Mouse (Mus musculus) cerebellum, adult 9-11 months (tissue): ENCODE results near the gene Cytip.
A peak's percentile ranks its signal among the peaks of the same experiment; 100 is the strongest.

ENCODE experiments used
- DNase-seq: peaks from one replicate; pipeline ENCODE4 v3.0.0; 2022

Gene Cytip

GRCm38 (mm10) chr2:58195346-58195745, at the start of gene Cytip:
Gene Cytip (minus strand): TSS chr2:58195532.
- DNase-seq, result no peak

GRCm38 (mm10) chr2:58240639-58241038, 45.3 kb upstream of the Cytip start:
- peak; percentile 7 for DNase-seq

- DNase-seq, result no peak
Measured at GRCm38 (mm10) chr2:58237487-58237886, 42.2 kb upstream of the Cytip start.

GRCm38 (mm10) chr2:58199442-58199841, 4.1 kb upstream of the Cytip start:
- DNase-seq, result peak; percentile 73

GRCm38 (mm10) chr2:58196880-58197279, 1.5 kb upstream of the Cytip start:
- no peak for DNase-seq

- no peak for DNase-seq
Measured at GRCm38 (mm10) chr2:58194422-58195115, 763 bp downstream of the Cytip start.

- no peak for DNase-seq
Measured at GRCm38 (mm10) chr2:58192160-58192559, 3.2 kb downstream of the Cytip start.

GRCm38 (mm10) chr2:58189501-58189900, 5.8 kb downstream of the Cytip start:
- no peak for DNase-seq

- DNase-seq, result no peak
Measured at GRCm38 (mm10) chr2:58188903-58189302, 6.4 kb downstream of the Cytip start.

GRCm38 (mm10) chr2:58187310-58188051, 7.9 kb downstream of the Cytip start:
- peak; percentile 36 for DNase-seq

GRCm38 (mm10) chr2:58184197-58184596, 11.1 kb downstream of the Cytip start:
- DNase-seq, result no peak

GRCm38 (mm10) chr2:58183658-58184057, 11.7 kb downstream of the Cytip start:
- no peak for DNase-seq

GRCm38 (mm10) chr2:58180776-58181175, 14.6 kb downstream of the Cytip start:
- DNase-seq, result no peak

- DNase-seq, result no peak
Measured at GRCm38 (mm10) chr2:58179056-58179455, 16.3 kb downstream of the Cytip start.

- peak; percentile 69 for DNase-seq
Measured at GRCm38 (mm10) chr2:58175392-58176291, 19.7 kb downstream of the Cytip start.

- peak; percentile 33 for DNase-seq
Measured at GRCm38 (mm10) chr2:58174476-58175286, 20.7 kb downstream of the Cytip start.

- no peak for DNase-seq
Measured at GRCm38 (mm10) chr2:58172963-58173362, 22.4 kb downstream of the Cytip start.

- no peak for DNase-seq
Measured at GRCm38 (mm10) chr2:58169173-58169572, 26.2 kb downstream of the Cytip start.

- DNase-seq, result no peak
Measured at GRCm38 (mm10) chr2:58167654-58168053, 27.7 kb downstream of the Cytip start.

GRCm38 (mm10) chr2:58166764-58167163, 28.6 kb downstream of the Cytip start:
- DNase-seq, result no peak

GRCm38 (mm10) chr2:58163457-58164181, 31.7 kb downstream of the Cytip start:
- no peak for DNase-seq

- no peak for DNase-seq
Measured at GRCm38 (mm10) chr2:58161813-58162212, 33.5 kb downstream of the Cytip start.
